Mouse (Mus musculus) CD8-positive naive resting alpha-beta T cell, adult 2 months (primary cell): Measurements from ENCODE around the gene Hivep2.

Experiments used
- DNase-seq, 2 experiments: peaks; one replicate each; pipeline ENCODE4 v3.0.0; 2022; ENCODE audit warnings: low read depth in 2 of 2, low spot score in 2 of 2

Hivep2 gene

GRCm38 (mm10) chr10:14047661-14048060, 81.8 kb downstream of the Hivep2 start:
- DNase-seq: no peak

GRCm38 (mm10) chr10:14048322-14048915, 82.5 kb downstream of the Hivep2 start:
- DNase-seq: no peak

- no peak for DNase-seq
Measured at GRCm38 (mm10) chr10:14048916-14049445, 83.1 kb downstream of the Hivep2 start.

GRCm38 (mm10) chr10:14049686-14050085, 83.8 kb downstream of the Hivep2 start:
- no peak for DNase-seq

- no peak for DNase-seq
Measured at GRCm38 (mm10) chr10:14050586-14050985, 84.7 kb downstream of the Hivep2 start.

- no peak for DNase-seq
Measured at GRCm38 (mm10) chr10:14052109-14052689, 86.3 kb downstream of the Hivep2 start.

GRCm38 (mm10) chr10:14054860-14055259, 89.0 kb downstream of the Hivep2 start:
- no peak for DNase-seq

- DNase-seq: no peak
Measured at GRCm38 (mm10) chr10:14055533-14055981, 89.7 kb downstream of the Hivep2 start.

GRCm38 (mm10) chr10:14056057-14056456, 90.2 kb downstream of the Hivep2 start:
- no peak for DNase-seq

- peak in 1 of 2 experiments; percentile 20 for DNase-seq
Measured at GRCm38 (mm10) chr10:14056584-14057451, 90.9 kb downstream of the Hivep2 start.

- peak; percentile 36 to 49 for DNase-seq
Measured at GRCm38 (mm10) chr10:14057841-14058605, 92.1 kb downstream of the Hivep2 start.

GRCm38 (mm10) chr10:14058742-14059141, 92.9 kb downstream of the Hivep2 start:
- no peak for DNase-seq

GRCm38 (mm10) chr10:14059581-14059980, 93.7 kb downstream of the Hivep2 start:
- no peak for DNase-seq

GRCm38 (mm10) chr10:14060302-14060701, 94.4 kb downstream of the Hivep2 start:
- no peak for DNase-seq

GRCm38 (mm10) chr10:14063226-14063625, 97.4 kb downstream of the Hivep2 start:
- no peak for DNase-seq

GRCm38 (mm10) chr10:14064759-14065395, 99.0 kb downstream of the Hivep2 start:
- DNase-seq: no peak

GRCm38 (mm10) chr10:14067802-14068201, 101.9 kb downstream of the Hivep2 start:
- no peak for DNase-seq

- no peak for DNase-seq
Measured at GRCm38 (mm10) chr10:14070498-14071079, 104.7 kb downstream of the Hivep2 start.

- DNase-seq: no peak
Measured at GRCm38 (mm10) chr10:14072504-14072903, 106.6 kb downstream of the Hivep2 start.

- DNase-seq: no peak
Measured at GRCm38 (mm10) chr10:14075767-14076166, 109.9 kb downstream of the Hivep2 start.
